Mouse (Mus musculus): ENCODE measurements around the gene Gm28047.

DNA sequence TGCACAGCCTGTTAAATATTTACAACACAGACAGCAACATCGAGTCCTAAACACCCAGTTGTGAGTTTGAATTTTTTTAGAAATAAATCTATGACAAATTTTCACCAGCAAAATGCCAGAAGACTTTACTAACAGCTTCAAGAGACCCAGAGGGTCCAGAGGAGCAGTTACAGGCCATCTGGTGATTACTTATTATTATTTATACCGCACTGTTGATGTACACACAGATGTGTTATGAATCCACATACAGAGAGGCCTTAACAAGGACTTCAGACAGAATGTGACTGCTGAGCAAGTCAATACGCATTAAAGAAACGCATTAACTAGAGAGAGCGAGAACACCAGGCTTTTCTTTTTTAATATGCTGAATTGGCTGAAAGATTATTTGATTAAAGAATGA is 39.4 kb downstream of the Gm28047 start:
- TF ChIP-seq CTCF (IDR thresholded peaks at IDR 0.05; ENCODE audit: low read depth): no peak
- TF ChIP-seq EP300 (IDR thresholded peaks at IDR 0.05; ENCODE audit: low read depth): no peak
